27 mouse cellular contexts compared by ENCODE assay signal in the genomic region with DNA sequence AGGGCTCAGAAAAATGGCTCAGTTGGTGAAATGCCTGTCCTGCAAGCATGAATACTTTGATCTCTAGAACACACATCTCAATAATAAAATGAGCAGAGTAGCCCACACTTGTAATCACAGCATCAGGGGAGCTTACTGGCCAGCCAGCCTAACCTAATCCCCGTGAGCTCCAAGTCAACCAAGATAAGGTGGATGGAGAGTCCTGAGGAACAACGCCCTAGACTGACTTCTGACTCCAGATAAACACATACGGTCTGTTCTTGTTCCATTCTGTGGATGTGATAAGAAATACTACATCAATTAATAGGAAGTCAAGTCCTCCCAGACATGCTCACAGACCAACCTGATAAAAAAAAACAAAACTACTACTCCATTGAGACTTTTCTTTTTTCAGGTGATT.
"Had no signal": no experiment of that assay in that cellular context is flagged by ENCODE, and none has a peak within 500 bp of the region (broad histone marks: within the 10 kb centered on the region; RNA-seq: fewer than 3 reads in every experiment).

No protein-coding gene starts in this region.

- H3K27ac ChIP-seq: heart, adult 2 months; heart, embryonic 13.5 days; heart, embryonic 15.5 days; hindbrain, embryonic 13.5 days; hindbrain, embryonic 15.5 days; hindbrain, postnatal 0 days; kidney, embryonic 15.5 days; kidney, postnatal 0 days; layer of hippocampus, adult 2 months; limb, embryonic 13.5 days; limb, embryonic 15.5 days; liver, embryonic 13.5 days had no signal

- H3K4me1 ChIP-seq: hindbrain, embryonic 15.5 days; limb, embryonic 13.5 days; limb, embryonic 15.5 days had no signal

- H3K27me3 ChIP-seq: heart, embryonic 13.5 days; heart, embryonic 15.5 days; hindbrain, embryonic 13.5 days; hindbrain, embryonic 15.5 days; limb, embryonic 13.5 days; limb, embryonic 15.5 days; liver, embryonic 13.5 days had no signal

- H3K4me3 ChIP-seq: heart, adult 2 months; heart, embryonic 13.5 days; heart, embryonic 15.5 days; hindbrain, embryonic 13.5 days; hindbrain, embryonic 15.5 days; kidney, embryonic 15.5 days; layer of hippocampus, adult 2 months; limb, embryonic 13.5 days; limb, embryonic 15.5 days; liver, embryonic 13.5 days had no signal

- ATAC-seq: hindbrain, postnatal 0 days; intestine, embryonic 16.5 days had no signal

- H3K36me3 ChIP-seq: heart, embryonic 13.5 days; heart, embryonic 15.5 days; hindbrain, embryonic 13.5 days; hindbrain, embryonic 15.5 days; kidney, embryonic 15.5 days; limb, embryonic 13.5 days; limb, embryonic 15.5 days; liver, embryonic 13.5 days had no signal

- H3K9me3 ChIP-seq: heart, embryonic 13.5 days; heart, embryonic 15.5 days; hindbrain, embryonic 13.5 days; hindbrain, embryonic 15.5 days; kidney, embryonic 15.5 days; limb, embryonic 13.5 days; limb, embryonic 15.5 days; liver, embryonic 13.5 days had no signal

- DNase-seq: gastrocnemius, postnatal 14 days; gastrocnemius, postnatal 36 days; heart, adult 11 months; heart, adult 2 months; heart, postnatal 14 days; heart, postnatal 36 days; kidney, adult 11 months; kidney, adult 2 months; kidney, adult 9 months; kidney, postnatal 14 days; kidney, postnatal 36 days; layer of hippocampus, adult 9-11 months; layer of hippocampus, postnatal 36 days; left cerebral cortex, postnatal 4 days; liver, embryonic 13.5 days had no signal

- H3K9ac ChIP-seq: heart, embryonic 13.5 days; heart, embryonic 15.5 days; hindbrain, embryonic 13.5 days; hindbrain, embryonic 15.5 days; kidney, embryonic 15.5 days; limb, embryonic 13.5 days; limb, embryonic 15.5 days; liver, embryonic 13.5 days had no signal

- H3K4me2 ChIP-seq: heart, embryonic 11.5 days; heart, embryonic 13.5 days; heart, embryonic 15.5 days; hindbrain, embryonic 13.5 days; hindbrain, embryonic 15.5 days; kidney, embryonic 15.5 days; limb, embryonic 13.5 days; limb, embryonic 15.5 days; liver, embryonic 13.5 days had no signal
